Mouse (Mus musculus): ENCODE measurements around the gene Wdr73. TPM values are rescaled to one million over a fixed set of nuclear protein-coding genes. Genes with fewer than 3 reads are reported as not detected.

The Wdr73 gene
- polyA plus RNA-seq, 1 experiment from 2014 or later = 19.9 TPM

GRCm38 (mm10) chr7:80894196-80894595 lies 6.9 kb downstream of the Wdr73 start:
- peaks cover 10% of the 10 kb centered on the region for H3K4me1 ChIP-seq (replicated peaks)
- H3K27ac ChIP-seq (ENCODE audit: poor library complexity, severe bottlenecking) = no peak overlapping the region
- no peaks in the 10 kb centered on the region for H3K27me3 ChIP-seq (replicated peaks)
- WGBS = 67% methylated on average over 7 of the region's 7 CpGs
- H3K36me3 ChIP-seq = peaks cover 70% of the 10 kb centered on the region
- no peak for ATAC-seq (ENCODE audit: insufficient number of reproducible peaks, low FRiP score)
- H3K9ac ChIP-seq = no peak overlapping the region
- no peaks in the 10 kb centered on the region for H3K9me3 ChIP-seq (replicated peaks)
- H3K4me2 ChIP-seq = no peak overlapping the region
- no peak overlapping the region for H3K4me3 ChIP-seq

- WGBS = 55% methylated on average over 6 of the region's 6 CpGs
- Histone ChIP-seq H3K9ac (peak overlapping the region; percentile 3; the same call in 1 of the 2 replicates), H3K27me3 (replicated peaks) (no peaks in the 10 kb centered on the region), H3K4me3 (no peak overlapping the region), H3K36me3 (peaks cover 70% of the 10 kb centered on the region), H3K4me2 (no peak overlapping the region), H3K4me1 (replicated peaks) (peaks cover 14% of the 10 kb centered on the region), H3K9me3 (replicated peaks) (no peaks in the 10 kb centered on the region), H3K27ac (ENCODE audit: poor library complexity, severe bottlenecking) (peak overlapping the region; percentile 4; the same call in 1 of the 2 replicates)
- ATAC-seq (ENCODE audit: insufficient number of reproducible peaks, low FRiP score) = no peak
Observed at GRCm38 (mm10) chr7:80893753-80894129, 7.3 kb downstream of the Wdr73 start.

GRCm38 (mm10) chr7:80893086-80893752 lies 7.8 kb downstream of the Wdr73 start:
- no peak for ATAC-seq (ENCODE audit: insufficient number of reproducible peaks, low FRiP score)
- no peak overlapping the region for H3K4me2 ChIP-seq
- H3K4me1 ChIP-seq (replicated peaks) = peaks cover 18% of the 10 kb centered on the region
- H3K9ac ChIP-seq = no peak overlapping the region; the same call in 1 of the 2 replicates
- peak overlapping the region; percentile 4; the same call in 1 of the 2 replicates for H3K27ac ChIP-seq (ENCODE audit: poor library complexity, severe bottlenecking)
- no peaks in the 10 kb centered on the region for H3K9me3 ChIP-seq (replicated peaks)
- 88% methylated on average over 15 of the region's 15 CpGs for WGBS
- H3K4me3 ChIP-seq = no peak overlapping the region
- H3K36me3 ChIP-seq = peaks cover 69% of the 10 kb centered on the region
- no peaks in the 10 kb centered on the region for H3K27me3 ChIP-seq (replicated peaks)

- Histone ChIP-seq H3K27ac (ENCODE audit: poor library complexity, severe bottlenecking) (peak overlapping the region; percentile 56), H3K27me3 (replicated peaks) (no peaks in the 10 kb centered on the region), H3K9me3 (replicated peaks) (no peaks in the 10 kb centered on the region), H3K9ac (no peak overlapping the region), H3K36me3 (peaks cover 43% of the 10 kb centered on the region), H3K4me3 (no peak overlapping the region), H3K4me1 (replicated peaks) (peaks cover 18% of the 10 kb centered on the region), H3K4me2 (no peak overlapping the region)
- no peak for ATAC-seq (ENCODE audit: insufficient number of reproducible peaks, low FRiP score)
- 72% methylated on average over 13 of the region's 13 CpGs for WGBS
Observed at GRCm38 (mm10) chr7:80889841-80890241, 11.2 kb downstream of the Wdr73 start.

- WGBS = 43% methylated on average over 9 of the region's 9 CpGs
- no peak overlapping the region for H3K9ac ChIP-seq
- ATAC-seq (ENCODE audit: insufficient number of reproducible peaks, low FRiP score) = peak; percentile 76
- peaks cover 18% of the 10 kb centered on the region for H3K4me1 ChIP-seq (replicated peaks)
- H3K9me3 ChIP-seq (replicated peaks) = no peaks in the 10 kb centered on the region
- H3K36me3 ChIP-seq = peaks cover 38% of the 10 kb centered on the region
- no peaks in the 10 kb centered on the region for H3K27me3 ChIP-seq (replicated peaks)
- peak overlapping the region; percentile 56 for H3K27ac ChIP-seq (ENCODE audit: poor library complexity, severe bottlenecking)
- no peak overlapping the region for H3K4me3 ChIP-seq
- H3K4me2 ChIP-seq = no peak overlapping the region
Observed at GRCm38 (mm10) chr7:80889021-80889511, 12.0 kb downstream of the Wdr73 start.

- Histone ChIP-seq H3K9ac (no peak overlapping the region), H3K9me3 (replicated peaks) (no peaks in the 10 kb centered on the region), H3K4me2 (no peak overlapping the region), H3K27me3 (replicated peaks) (no peaks in the 10 kb centered on the region), H3K27ac (ENCODE audit: poor library complexity, severe bottlenecking) (peak overlapping the region; percentile 39), H3K36me3 (peaks cover 33% of the 10 kb centered on the region), H3K4me1 (replicated peaks) (peaks cover 14% of the 10 kb centered on the region), H3K4me3 (no peak overlapping the region)
- ATAC-seq (ENCODE audit: insufficient number of reproducible peaks, low FRiP score) = 0 out of 2 replicates have a peak, but pooled peaks have one; percentile 1
- WGBS = 61% methylated on average over 7 of the region's 7 CpGs
Observed at GRCm38 (mm10) chr7:80888595-80888994, 12.5 kb downstream of the Wdr73 start.

GRCm38 (mm10) chr7:80885666-80886065 lies 15.4 kb downstream of the Wdr73 start:
- Histone ChIP-seq H3K27me3 (replicated peaks) (no peaks in the 10 kb centered on the region), H3K27ac (ENCODE audit: poor library complexity, severe bottlenecking) (no peak overlapping the region), H3K9me3 (replicated peaks) (no peaks in the 10 kb centered on the region), H3K9ac (no peak overlapping the region), H3K4me1 (replicated peaks) (peaks cover 23% of the 10 kb centered on the region), H3K4me3 (no peak overlapping the region), H3K36me3 (peaks cover 4% of the 10 kb centered on the region), H3K4me2 (no peak overlapping the region)
- WGBS = 29% methylated on average over 1 of the region's 1 CpGs
- no peak for ATAC-seq (ENCODE audit: insufficient number of reproducible peaks, low FRiP score)

GRCm38 (mm10) chr7:80882830-80883505 lies 18.1 kb downstream of the Wdr73 start:
- Histone ChIP-seq H3K36me3 (peaks cover 4% of the 10 kb centered on the region), H3K27me3 (replicated peaks) (no peaks in the 10 kb centered on the region), H3K9me3 (replicated peaks) (no peaks in the 10 kb centered on the region), H3K9ac (peak overlapping the region; percentile 4; the same call in 1 of the 2 replicates), H3K4me2 (peak overlapping the region; percentile 51), H3K4me1 (replicated peaks) (peaks cover 8% of the 10 kb centered on the region; the same call in 1 of the 2 replicates), H3K4me3 (peak overlapping the region; percentile 16; the same call in 1 of the 2 replicates), H3K27ac (ENCODE audit: poor library complexity, severe bottlenecking) (no peak overlapping the region)
- 24% methylated on average over 14 of the region's 14 CpGs for WGBS
- ATAC-seq (ENCODE audit: insufficient number of reproducible peaks, low FRiP score) = peak; percentile 65

GRCm38 (mm10) chr7:80875727-80876126 lies 25.3 kb downstream of the Wdr73 start:
- WGBS = 49% methylated on average over 37 of the region's 37 CpGs
- H3K27ac ChIP-seq (ENCODE audit: poor library complexity, severe bottlenecking) = no peak overlapping the region
- 0 out of 2 replicates have a peak, but pooled peaks cover 10% of the 10 kb centered on the region for H3K27me3 ChIP-seq (replicated peaks)
- H3K36me3 ChIP-seq = peaks cover 72% of the 10 kb centered on the region
- no peak overlapping the region for H3K4me2 ChIP-seq
- H3K9me3 ChIP-seq (replicated peaks) = no peaks in the 10 kb centered on the region
- no peak overlapping the region for H3K9ac ChIP-seq
- no peak for ATAC-seq (ENCODE audit: insufficient number of reproducible peaks, low FRiP score)
- no peak overlapping the region for H3K4me3 ChIP-seq
- H3K4me1 ChIP-seq (replicated peaks) = no peaks in the 10 kb centered on the region

- no peak overlapping the region for H3K4me3 ChIP-seq
- H3K4me2 ChIP-seq = no peak overlapping the region
- 0 out of 2 replicates have a peak, but pooled peaks cover 10% of the 10 kb centered on the region for H3K27me3 ChIP-seq (replicated peaks)
- peaks cover 93% of the 10 kb centered on the region for H3K36me3 ChIP-seq
- H3K27ac ChIP-seq (ENCODE audit: poor library complexity, severe bottlenecking) = no peak overlapping the region
- no peaks in the 10 kb centered on the region for H3K4me1 ChIP-seq (replicated peaks)
- H3K9ac ChIP-seq = no peak overlapping the region
- no peak for ATAC-seq (ENCODE audit: insufficient number of reproducible peaks, low FRiP score)
- no peaks in the 10 kb centered on the region for H3K9me3 ChIP-seq (replicated peaks)
- 90% methylated on average over 2 of the region's 2 CpGs for WGBS
Observed at GRCm38 (mm10) chr7:80873631-80874030, 27.4 kb downstream of the Wdr73 start.

- ATAC-seq (ENCODE audit: insufficient number of reproducible peaks, low FRiP score) = no peak
- H3K4me2 ChIP-seq = no peak overlapping the region
- H3K4me3 ChIP-seq = no peak overlapping the region
- H3K27ac ChIP-seq (ENCODE audit: poor library complexity, severe bottlenecking) = no peak overlapping the region
- no peaks in the 10 kb centered on the region for H3K4me1 ChIP-seq (replicated peaks)
- 0 out of 2 replicates have a peak, but pooled peaks cover 10% of the 10 kb centered on the region for H3K27me3 ChIP-seq (replicated peaks)
- WGBS = 91% methylated on average over 5 of the region's 5 CpGs
- H3K9ac ChIP-seq = no peak overlapping the region
- peaks cover 95% of the 10 kb centered on the region for H3K36me3 ChIP-seq
- no peaks in the 10 kb centered on the region for H3K9me3 ChIP-seq (replicated peaks)
Observed at GRCm38 (mm10) chr7:80873038-80873437, 28.0 kb downstream of the Wdr73 start.

Measured in heart, embryonic 12.5 days (tissue).